Mouse (Mus musculus): ENCODE results near the gene Stxbp3.

DNA sequence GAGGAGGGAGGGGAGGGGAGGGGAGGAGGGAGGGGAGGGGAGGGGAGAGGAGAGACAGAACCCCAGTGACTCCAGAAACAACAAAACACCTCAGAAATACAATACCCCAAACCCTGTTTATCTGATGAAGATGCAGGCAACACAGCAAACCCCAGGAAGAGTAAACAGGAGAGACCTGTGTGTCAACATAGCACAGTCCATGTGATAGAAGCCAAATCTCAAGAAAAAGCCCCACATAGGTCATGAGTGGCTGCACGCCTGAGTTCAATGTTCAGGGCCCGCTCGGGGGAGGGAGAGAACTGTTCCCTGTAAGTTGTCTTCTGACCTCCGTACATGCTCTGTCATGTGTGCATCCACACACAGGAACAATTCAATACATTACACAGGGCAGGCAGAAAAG lies 43.9 kb downstream of the Stxbp3 start:
- TF ChIP-seq CTCF (IDR thresholded peaks at IDR 0.05; ENCODE audit: control insufficient read depth, insufficient read depth, insufficient replicate concordance, low read depth, low read length), result no peak
- TF ChIP-seq POLR2A (IDR thresholded peaks at IDR 0.05; ENCODE audit: control insufficient read depth, low read depth, low read length), result no peak

Measured in testis, adult 2 months (tissue).